Mouse (Mus musculus) C2C12 (cell line): ENCODE results near the gene Tpcn1.

Experiments
- CEBPB ChIP-seq: IDR thresholded peaks from one replicate; pipeline ENCODE4 v1.6.1; 2011; ENCODE audit warnings: low read depth, mild to moderate bottlenecking, control low read depth, moderate library complexity
- CTCF ChIP-seq: IDR thresholded peaks from one replicate; pipeline ENCODE4 v1.5.1; 2011; ENCODE audit not compliant: control insufficient read depth, insufficient read depth, insufficient read length
- FOSL1 ChIP-seq: IDR thresholded peaks from one replicate; pipeline ENCODE4 v1.8.0; 2011; ENCODE audit warnings: mild to moderate bottlenecking, low read length; ENCODE audit not compliant: poor library complexity, insufficient read depth, severe bottlenecking
- MAX ChIP-seq: IDR thresholded peaks from one replicate; pipeline ENCODE4 v1.6.1; 2011; ENCODE audit warnings: mild to moderate bottlenecking, control low read depth
- MYOD1 ChIP-seq: IDR thresholded peaks from one replicate; pipeline ENCODE4 v1.6.1; 2011; ENCODE audit warnings: low read depth; ENCODE audit not compliant: control insufficient read depth, insufficient read length
- USF1 ChIP-seq: IDR thresholded peaks from one replicate; pipeline ENCODE4 v1.6.1; 2011; ENCODE audit warnings: low read depth, mild to moderate bottlenecking, control low read depth, moderate library complexity

DNA sequence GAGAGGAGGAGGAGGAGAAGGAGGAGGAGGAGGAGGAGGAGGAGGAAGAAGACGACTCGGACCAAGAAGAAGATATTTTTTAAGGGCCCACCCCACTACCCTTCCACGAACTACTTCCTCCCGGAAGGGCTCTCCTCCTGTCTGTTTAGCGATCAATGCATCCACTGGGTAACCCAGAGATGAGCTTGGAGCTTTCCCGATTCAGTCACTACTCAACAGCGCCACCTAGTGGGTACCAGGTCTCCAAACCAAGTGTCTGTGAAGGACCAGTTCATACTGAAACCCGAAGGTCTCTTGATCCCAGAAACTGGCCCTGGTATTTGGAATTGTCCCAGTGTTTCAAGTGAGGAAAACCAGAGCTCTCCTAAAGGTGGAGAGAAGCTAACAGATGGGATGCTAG lies 17.2 kb upstream of the Tpcn1 start:
- TF ChIP-seq FOSL1 (no peak), USF1 (no peak), CTCF (peak; percentile 54), MAX (no peak), CEBPB (no peak), MYOD1 (no peak)
